Mouse (Mus musculus) testis, adult 2 months (tissue): Measurements from ENCODE around the gene Cars2. TPM values are rescaled to one million over a fixed set of nuclear protein-coding genes. Genes with fewer than 3 reads are reported as not detected.
A peak's percentile ranks its signal among the peaks of the same experiment; 100 is the strongest.

Experiments
- H3K27ac ChIP-seq: fragments of 200-500 bp; 2 replicates; pipeline ENCODE4 v1.5.1; 2012; ENCODE audit warnings: low read depth, low read length; ENCODE audit not compliant: control insufficient read depth, insufficient read depth
- H3K27me3 ChIP-seq: fragments of 200-500 bp; 2 replicates; pipeline ENCODE4 v1.6.1; 2012; ENCODE audit warnings: mild to moderate bottlenecking, low read length, moderate library complexity; ENCODE audit not compliant: control insufficient read depth, insufficient read depth
- H3K36me3 ChIP-seq: fragments of 200-500 bp; 2 replicates; pipeline ENCODE4 v1.6.1; 2012; ENCODE audit warnings: mild to moderate bottlenecking, low read length; ENCODE audit not compliant: control insufficient read depth, insufficient read depth
- H3K4me1 ChIP-seq: fragments of 200-500 bp; 2 replicates; pipeline ENCODE4 v1.6.1; 2012; ENCODE audit warnings: low read length; ENCODE audit not compliant: control insufficient read depth, insufficient read depth
- H3K4me3 ChIP-seq: fragments of 200-500 bp; 2 replicates; pipeline ENCODE4 v1.5.1; 2012; ENCODE audit warnings: low read depth, mild to moderate bottlenecking, low read length, moderate library complexity, mixed read lengths; ENCODE audit not compliant: control insufficient read depth
- CTCF ChIP-seq: fragments of 200-500 bp; IDR thresholded peaks from 2 replicates; pipeline ENCODE4 v1.5.1; 2012; ENCODE audit warnings: low read depth, mild to moderate bottlenecking, inconsistent platforms, low read length, moderate library complexity; ENCODE audit not compliant: control insufficient read depth, insufficient read depth, insufficient replicate concordance
- POLR2A ChIP-seq: fragments of 200-500 bp; IDR thresholded peaks from 2 replicates; pipeline ENCODE4 v1.6.1; 2012; ENCODE audit warnings: low read depth, mild to moderate bottlenecking, inconsistent platforms, low read length, moderate library complexity; ENCODE audit not compliant: control insufficient read depth
- polyA plus RNA-seq: library from polyadenylated mRNA; depleted of rRNA; stranded (reverse); fragments of >200 nt; gene quantifications from 2 replicates; pipeline ENCODE4 v1.2.3, GENCODE M21; 2012; rRNA removed

Cars2 gene
- polyA plus RNA-seq, result 19.5 and 21.5 TPM in 2 replicates

- Histone ChIP-seq H3K4me3 (peak within 1 kb of the TSS; percentile 93), H3K27me3 (no peaks in the 10 kb centered on the region), H3K4me1 (peaks cover 9% of the 10 kb centered on the region), H3K27ac (peak within 1 kb of the TSS; percentile 76), H3K36me3 (no peaks in the 10 kb centered on the region)
- TF ChIP-seq CTCF (no peak), POLR2A (peak; percentile 78)
These were observed at the start of gene Cars2 for GRCm38 (mm10) chr8:11550281-11550948. TSS of gene Cars2 (minus strand) at chr8:11550783.

GRCm38 (mm10) chr8:11593222-11593884, 42.8 kb upstream of the Cars2 start:
- Histone ChIP-seq H3K36me3 (no peaks in the 10 kb centered on the region), H3K4me3 (no peak overlapping the region), H3K27ac (no peak overlapping the region), H3K4me1 (no peaks in the 10 kb centered on the region), H3K27me3 (no peaks in the 10 kb centered on the region)
- TF ChIP-seq POLR2A, result no peak
- no peak for TF ChIP-seq CTCF

- H3K4me3 ChIP-seq, result no peak overlapping the region
- H3K27me3 ChIP-seq, result no peaks in the 10 kb centered on the region
- no peak overlapping the region for H3K27ac ChIP-seq
- no peaks in the 10 kb centered on the region for H3K36me3 ChIP-seq
- H3K4me1 ChIP-seq, result no peaks in the 10 kb centered on the region
- TF ChIP-seq CTCF (no peak), POLR2A (no peak)
These were observed 41.7 kb upstream of the Cars2 start for GRCm38 (mm10) chr8:11592296-11592695.

GRCm38 (mm10) chr8:11591837-11592236, 41.3 kb upstream of the Cars2 start:
- H3K36me3 ChIP-seq, result no peaks in the 10 kb centered on the region
- H3K4me3 ChIP-seq, result no peak overlapping the region
- no peaks in the 10 kb centered on the region for H3K27me3 ChIP-seq
- no peak overlapping the region for H3K27ac ChIP-seq
- no peaks in the 10 kb centered on the region for H3K4me1 ChIP-seq
- TF ChIP-seq POLR2A, result no peak
- no peak for TF ChIP-seq CTCF

- TF ChIP-seq POLR2A (no peak), CTCF (no peak)
- Histone ChIP-seq H3K4me1 (no peaks in the 10 kb centered on the region), H3K27me3 (no peaks in the 10 kb centered on the region), H3K36me3 (no peaks in the 10 kb centered on the region), H3K4me3 (no peak overlapping the region), H3K27ac (no peak overlapping the region)
These were observed 35.8 kb upstream of the Cars2 start for GRCm38 (mm10) chr8:11586374-11586745.

GRCm38 (mm10) chr8:11585513-11586373, 35.2 kb upstream of the Cars2 start:
- no peak overlapping the region for H3K27ac ChIP-seq
- TF ChIP-seq CTCF, result no peak
- no peak for TF ChIP-seq POLR2A
- H3K27me3 ChIP-seq, result no peaks in the 10 kb centered on the region
- H3K4me3 ChIP-seq, result no peak overlapping the region
- H3K36me3 ChIP-seq, result no peaks in the 10 kb centered on the region
- no peaks in the 10 kb centered on the region for H3K4me1 ChIP-seq

- H3K36me3 ChIP-seq, result no peaks in the 10 kb centered on the region
- TF ChIP-seq POLR2A (no peak), CTCF (no peak)
- no peak overlapping the region for H3K4me3 ChIP-seq
- no peaks in the 10 kb centered on the region for H3K27me3 ChIP-seq
- H3K27ac ChIP-seq, result no peak overlapping the region
- H3K4me1 ChIP-seq, result no peaks in the 10 kb centered on the region
These were observed 25.2 kb upstream of the Cars2 start for GRCm38 (mm10) chr8:11575604-11576384.
